Mouse (Mus musculus): ENCODE data around the gene Gabrb2.

GRCm38 (mm10) chr11:42418996-42419782, at the start of gene Gabrb2:
- TF ChIP-seq CTCF (IDR thresholded peaks at IDR 0.05; ENCODE audit: low read depth, low read length) (no peak), POLR2A (IDR thresholded peaks at IDR 0.05; ENCODE audit: borderline replicate concordance, low read depth, low read length) (no peak)

Measured in bone marrow macrophage, adult 2 months (primary cell).